Mouse (Mus musculus) neural tube, embryonic 15.5 days (tissue): ENCODE data around the gene Tmx2. TPM values are rescaled to one million over a fixed set of nuclear protein-coding genes. Genes with fewer than 3 reads are reported as not detected.
"Not testable (repeated sequence)": the region's sequence is repeated elsewhere in the genome, so short reads cannot be mapped to it uniquely, and the experiment has no call there.

ENCODE experiments used
- ATAC-seq: fragments of 200-750 bp; cut with Nextera tagmentation; 2 replicates; pipeline ENCODE4 v1.8.0; 2017; ENCODE audit warnings: mild to moderate bottlenecking, moderate TSS enrichment, moderate library complexity; ENCODE audit not compliant: low FRiP score
- H3K27ac ChIP-seq: fragments of 300-500 bp; sonication (generic); replicated peaks from 2 replicates; pipeline ENCODE4 v1.5.1; 2015; ENCODE audit warnings: mild to moderate bottlenecking, inconsistent platforms
- H3K27me3 ChIP-seq: fragments of 300-500 bp; sonication (generic); replicated peaks from 2 replicates; pipeline ENCODE4 v1.6.1; 2015; ENCODE audit warnings: inconsistent platforms
- H3K36me3 ChIP-seq: fragments of 300-500 bp; sonication (generic); 2 replicates; pipeline ENCODE4 v1.6.1; 2015; ENCODE audit warnings: inconsistent platforms
- H3K4me1 ChIP-seq: fragments of 300-500 bp; sonication (generic); 2 replicates; pipeline ENCODE4 v1.6.1; 2015; ENCODE audit warnings: inconsistent platforms
- H3K4me2 ChIP-seq: fragments of 300-500 bp; sonication (generic); 2 replicates; pipeline ENCODE4 v1.6.1; 2015; ENCODE audit warnings: inconsistent platforms, mild to moderate bottlenecking, moderate library complexity
- H3K4me3 ChIP-seq: fragments of 300-500 bp; sonication (generic); replicated peaks from 2 replicates; pipeline ENCODE4 v1.5.1; 2015; ENCODE audit warnings: mild to moderate bottlenecking, inconsistent platforms
- H3K9ac ChIP-seq: fragments of 300-500 bp; sonication (generic); replicated peaks from 2 replicates; pipeline ENCODE4 v1.6.1; 2015; ENCODE audit warnings: mild to moderate bottlenecking, inconsistent platforms
- H3K9me3 ChIP-seq: fragments of 300-500 bp; sonication (generic); replicated peaks from 2 replicates; pipeline ENCODE4 v1.6.1; 2016; ENCODE audit warnings: inconsistent platforms
- WGBS: fragments of 180-500 bp; shearing (Covaris S2); methylation state at CpG from one replicate; pipeline ENCODE4 v1.1.7; 2015; ENCODE audit warnings: mixed read lengths; 5-methylcytosine and 5-hydroxymethylcytosine counted together
- polyA plus RNA-seq: library from polyadenylated mRNA; unstranded; fragments of >200 nt; fragmentation: Nextera tagmentation; extraction: Ambion mirVana; gene quantifications from 2 replicates; pipeline ENCODE4 v1.2.1, GENCODE M21; 2015

Gene Tmx2
- polyA plus RNA-seq: 298 and 334 TPM in 2 replicates

DNA sequence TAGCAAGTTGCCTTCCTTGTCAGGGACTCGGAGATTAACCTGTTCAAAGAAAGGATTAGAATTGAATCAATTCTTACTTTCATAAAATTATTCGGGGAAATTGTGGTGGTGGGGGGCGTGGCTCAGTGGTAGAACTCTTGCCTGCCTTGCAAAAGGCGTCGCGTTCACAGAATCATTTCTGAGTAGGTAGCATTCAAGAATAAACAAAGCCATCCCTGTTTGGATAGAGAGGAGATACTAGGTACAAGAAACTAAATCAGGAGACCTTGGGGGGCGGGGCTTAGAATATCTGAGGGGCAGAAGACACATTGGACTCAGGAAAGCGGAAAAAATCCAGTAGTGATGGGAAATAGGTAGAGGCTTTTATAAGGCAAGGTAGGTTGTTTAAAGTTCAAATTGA is at the start of gene Tmx2:
Gene Tmx2, minus strand, starts transcription at position 125 of the 400 bp plus-strand sequence.
- no peak for ATAC-seq
- 19% methylated on average over 8 of the region's 8 CpGs for WGBS

DNA sequence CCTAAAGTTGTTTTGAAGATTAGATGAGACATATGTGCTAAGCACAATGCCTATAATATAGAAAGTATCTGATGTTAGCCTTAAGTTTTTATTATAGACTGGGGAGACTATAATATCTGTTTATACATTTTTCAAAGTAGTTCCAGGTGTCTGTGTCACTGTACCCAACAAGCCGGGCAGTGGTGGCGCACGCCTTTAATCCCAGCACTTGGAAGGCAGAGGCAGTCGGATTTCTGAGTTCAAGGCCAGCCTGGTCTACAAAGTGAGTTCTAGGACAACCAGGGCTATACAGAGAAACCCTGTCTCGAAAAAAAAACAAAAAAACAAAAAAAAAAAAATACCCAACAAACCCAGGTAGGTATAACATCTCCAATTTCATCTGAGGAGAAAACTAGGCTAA is 49.3 kb upstream of the Tmx2 start:
- Histone ChIP-seq H3K4me1 (peaks cover 26% of the 10 kb centered on the region), H3K36me3 (peaks cover 15% of the 10 kb centered on the region)
- H3K4me2 ChIP-seq, H3K4me3 ChIP-seq, H3K27me3 ChIP-seq, H3K9ac ChIP-seq, ATAC-seq, H3K9me3 ChIP-seq, H3K27ac ChIP-seq: not testable (repeated sequence)
- WGBS: 87% methylated on average over 5 of the region's 5 CpGs

More for the DNA sequence above, at the start of gene Tmx2:
- no peaks in the 10 kb centered on the region for H3K27me3 ChIP-seq
- H3K4me1 ChIP-seq: peaks cover 31% of the 10 kb centered on the region
- H3K9ac ChIP-seq: peak within 1 kb of the TSS; percentile 71
- peak within 1 kb of the TSS; percentile 76 for H3K4me2 ChIP-seq
- peaks cover 28% of the 10 kb centered on the region for H3K36me3 ChIP-seq
- peak within 1 kb of the TSS; percentile 87 for H3K27ac ChIP-seq
- peak within 1 kb of the TSS; percentile 77 for H3K4me3 ChIP-seq
- H3K9me3 ChIP-seq: no peaks in the 10 kb centered on the region

DNA sequence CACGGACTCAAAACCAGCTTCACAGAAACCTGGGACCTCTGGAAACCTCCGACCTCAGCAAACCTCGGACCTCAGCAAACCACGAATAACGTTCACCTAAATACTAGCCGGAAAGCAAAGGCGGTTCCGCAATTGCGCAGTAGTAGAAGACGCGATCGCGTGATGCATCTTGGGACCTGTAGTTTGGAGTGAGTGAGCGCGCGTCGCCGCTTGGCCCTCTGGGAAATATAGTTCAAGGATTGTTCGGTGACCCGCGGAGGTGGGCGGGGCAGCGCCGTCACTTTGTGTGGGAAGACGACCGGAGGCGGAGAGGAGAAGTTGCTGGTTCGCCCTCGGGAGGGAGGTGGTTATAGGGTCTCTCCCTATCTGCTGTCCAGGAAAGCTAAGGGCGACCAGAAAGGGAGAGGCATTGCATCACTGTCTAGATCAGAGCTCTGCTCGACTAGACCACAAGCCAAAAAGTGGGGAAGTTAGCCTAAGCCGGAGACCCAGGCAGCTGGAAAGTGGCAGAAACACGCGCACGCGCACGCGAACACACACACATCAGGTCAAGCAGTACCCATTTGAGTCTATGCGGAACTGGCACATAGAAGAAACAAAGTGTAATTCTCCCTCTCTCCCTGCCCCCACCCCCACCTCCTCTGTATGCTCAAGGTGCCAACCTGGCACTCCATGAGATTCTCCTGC is 48.4 kb upstream of the Tmx2 start, which contains the start of gene Clp1:
Gene Clp1, minus strand, starts transcription at position 179 of the 687 bp plus-strand sequence.
- H3K9me3 ChIP-seq: no peaks in the 10 kb centered on the region
- H3K4me1 ChIP-seq: peaks cover 24% of the 10 kb centered on the region
- peaks cover 17% of the 10 kb centered on the region for H3K36me3 ChIP-seq
- peak within 1 kb of the TSS; percentile 82 for H3K4me2 ChIP-seq
- H3K27ac ChIP-seq: peak within 1 kb of the TSS; percentile 88
- peak; percentile 95 for ATAC-seq
- peak within 1 kb of the TSS; percentile 61 for H3K9ac ChIP-seq
- H3K27me3 ChIP-seq: no peaks in the 10 kb centered on the region
- H3K4me3 ChIP-seq: peak within 1 kb of the TSS; percentile 61
- WGBS: under 1% methylated on average over 39 of the region's 39 CpGs

DNA sequence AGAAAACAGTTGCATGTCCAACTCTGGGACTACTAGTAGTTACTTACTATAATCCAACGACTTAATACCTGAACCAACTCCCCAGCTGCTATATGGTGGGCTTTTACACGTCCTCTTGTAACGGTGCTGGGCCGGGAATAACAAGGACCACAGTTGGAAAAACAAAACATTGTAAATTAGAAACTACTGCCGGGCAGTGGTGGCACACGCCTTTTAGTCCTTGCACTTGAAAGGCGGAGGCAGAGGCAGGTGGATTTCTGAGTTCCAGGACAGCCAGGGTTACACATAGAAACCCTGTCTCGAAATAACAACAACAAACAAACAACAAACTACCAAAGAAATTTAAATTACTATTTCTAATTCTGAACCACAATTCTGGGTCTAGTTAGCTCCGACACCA is 47.8 kb upstream of the Tmx2 start:
- Histone ChIP-seq H3K4me2 (peak overlapping the region; percentile 82), H3K9me3 (no peaks in the 10 kb centered on the region), H3K27me3 (no peaks in the 10 kb centered on the region), H3K36me3 (peaks cover 18% of the 10 kb centered on the region), H3K9ac (peak overlapping the region; percentile 61), H3K4me3 (peak overlapping the region; percentile 61), H3K4me1 (peaks cover 24% of the 10 kb centered on the region), H3K27ac (peak overlapping the region; percentile 64; the same call in 1 of the 2 replicates)
- ATAC-seq: peak; percentile 0; the same call in 1 of the 2 replicates
- 4% methylated on average over 9 of the region's 9 CpGs for WGBS

DNA sequence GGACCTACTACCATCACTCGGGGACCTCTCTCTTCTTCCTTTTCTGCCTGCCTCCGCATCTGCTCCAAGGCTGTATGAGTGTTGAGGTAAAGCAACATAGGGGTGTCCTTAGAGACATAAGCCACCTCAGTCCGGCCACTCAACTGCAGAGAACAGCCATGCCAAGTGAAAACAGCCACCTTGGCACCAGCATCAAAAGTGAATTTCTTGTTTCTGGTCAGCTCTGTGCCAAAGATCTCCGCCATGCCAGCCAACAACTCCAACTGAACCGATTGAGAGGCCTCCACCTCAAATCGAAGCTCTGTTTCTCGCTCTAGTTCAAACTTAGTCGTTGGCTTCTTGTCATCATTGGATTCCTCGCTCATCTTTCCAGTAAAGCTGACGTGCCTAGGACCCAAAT is 46.8 kb upstream of the Tmx2 start:
- 97% methylated on average over 10 of the region's 10 CpGs for WGBS
- ATAC-seq: no peak
- H3K4me2 ChIP-seq: peak overlapping the region; percentile 82
- H3K36me3 ChIP-seq: peaks cover 22% of the 10 kb centered on the region
- peak overlapping the region; percentile 61; the same call in 1 of the 2 replicates for H3K4me3 ChIP-seq
- peaks cover 29% of the 10 kb centered on the region for H3K4me1 ChIP-seq
- no peak overlapping the region for H3K27ac ChIP-seq
- H3K9me3 ChIP-seq: no peaks in the 10 kb centered on the region
- H3K27me3 ChIP-seq: no peaks in the 10 kb centered on the region
- no peak overlapping the region for H3K9ac ChIP-seq

DNA sequence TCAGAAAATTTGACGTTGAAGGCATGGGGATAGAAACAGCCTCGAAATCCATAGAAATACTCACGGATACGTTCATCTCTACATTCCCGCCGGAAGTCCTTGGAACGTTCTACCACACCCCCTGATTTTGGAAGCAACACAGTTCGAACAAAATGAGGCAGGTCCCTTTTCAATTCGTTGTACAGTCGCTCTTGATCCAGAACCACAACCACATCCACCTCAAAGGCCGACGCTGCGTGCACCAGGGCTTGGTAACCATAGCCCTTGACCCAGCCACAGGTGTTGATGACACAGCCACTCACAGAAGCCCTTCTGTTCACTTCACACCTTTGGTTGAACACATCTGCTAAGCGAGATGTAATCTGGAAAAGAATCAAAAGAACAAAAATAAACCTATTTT is 44.9 kb upstream of the Tmx2 start:
- H3K4me1 ChIP-seq: peaks cover 29% of the 10 kb centered on the region
- H3K9ac ChIP-seq: no peak overlapping the region
- H3K27me3 ChIP-seq: no peaks in the 10 kb centered on the region
- no peak overlapping the region for H3K27ac ChIP-seq
- 96% methylated on average over 14 of the region's 14 CpGs for WGBS
- no peak overlapping the region for H3K4me2 ChIP-seq
- H3K36me3 ChIP-seq: peaks cover 22% of the 10 kb centered on the region
- H3K4me3 ChIP-seq: no peak overlapping the region
- no peaks in the 10 kb centered on the region for H3K9me3 ChIP-seq
- ATAC-seq: no peak

DNA sequence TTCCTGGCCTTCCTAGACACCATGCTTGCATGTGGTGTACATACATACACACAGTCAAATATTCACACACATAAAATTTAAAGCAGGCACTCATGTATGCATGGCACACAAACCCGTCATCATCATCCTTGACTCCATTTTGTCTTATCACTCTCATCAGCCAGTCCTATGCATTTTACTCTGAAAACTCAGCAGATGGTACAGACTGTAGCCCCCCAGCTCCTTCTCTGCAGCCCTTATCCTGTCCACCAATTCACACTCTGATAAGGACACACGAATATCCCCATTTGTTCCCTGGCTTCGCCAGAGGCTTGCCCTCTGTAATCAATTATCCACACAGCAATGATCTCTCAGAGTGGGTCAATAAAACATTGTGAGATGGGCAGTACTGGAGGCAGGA is 42.2 kb upstream of the Tmx2 start:
- 65% methylated on average over 3 of the region's 3 CpGs for WGBS
- Histone ChIP-seq H3K27ac (no peak overlapping the region), H3K4me2 (no peak overlapping the region), H3K4me1 (peaks cover 29% of the 10 kb centered on the region), H3K36me3 (peaks cover 22% of the 10 kb centered on the region), H3K27me3 (no peaks in the 10 kb centered on the region), H3K9ac (no peak overlapping the region), H3K4me3 (no peak overlapping the region), H3K9me3 (no peaks in the 10 kb centered on the region)
- no peak for ATAC-seq

DNA sequence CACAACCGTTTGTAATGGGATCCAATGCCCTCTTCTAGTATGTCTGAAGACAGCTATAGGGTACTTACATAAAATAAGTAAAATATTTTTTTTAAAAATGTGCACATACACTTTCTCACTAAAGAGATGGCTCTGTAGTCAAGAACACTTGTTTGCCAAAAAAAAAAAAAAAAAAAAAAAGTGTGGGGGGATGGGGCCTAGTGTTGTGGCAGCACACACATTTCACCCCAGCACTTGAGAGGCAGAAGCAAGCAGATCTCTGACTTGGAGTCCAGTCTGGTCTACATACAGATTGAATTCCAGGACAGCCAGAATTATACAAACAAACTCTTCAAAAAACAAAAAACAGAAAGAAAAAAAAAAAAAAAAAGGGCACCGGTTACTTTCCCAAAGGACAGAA is 41.8 kb upstream of the Tmx2 start:
- no peak for ATAC-seq
- no peak overlapping the region for H3K9ac ChIP-seq
- WGBS: 93% methylated on average over 2 of the region's 2 CpGs

DNA sequence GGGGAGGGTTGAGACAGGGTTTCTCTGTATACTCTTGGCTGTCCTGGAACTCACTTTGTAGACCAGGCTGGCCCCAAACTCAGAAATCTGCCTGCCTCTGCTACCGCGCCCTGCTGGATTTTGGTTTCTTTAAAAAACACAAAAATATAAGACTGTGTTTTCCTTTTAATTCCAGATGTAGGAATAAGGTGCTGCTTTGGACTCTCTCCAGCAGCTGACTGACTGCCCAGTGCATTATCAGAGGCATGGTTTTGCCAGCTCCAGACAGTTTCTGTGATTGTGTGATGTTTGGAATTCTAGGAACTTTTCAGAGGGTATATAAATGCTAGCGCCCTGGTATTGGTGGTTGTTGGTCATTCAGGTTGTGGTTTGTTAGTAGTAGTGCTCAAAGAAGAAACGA is 38.4 kb upstream of the Tmx2 start:
- H3K4me1 ChIP-seq: peaks cover 29% of the 10 kb centered on the region
- H3K36me3 ChIP-seq: peaks cover 4% of the 10 kb centered on the region; the same call in 1 of the 2 replicates
- H3K4me3 ChIP-seq: no peak overlapping the region
- ATAC-seq: no peak
- no peak overlapping the region for H3K9ac ChIP-seq
- H3K27me3 ChIP-seq: no peaks in the 10 kb centered on the region
- no peak overlapping the region for H3K27ac ChIP-seq
- WGBS: 94% methylated on average over 4 of the region's 4 CpGs
- no peak overlapping the region for H3K4me2 ChIP-seq
- no peaks in the 10 kb centered on the region for H3K9me3 ChIP-seq

More for the DNA sequence above, 41.8 kb upstream of the Tmx2 start:
- H3K27ac ChIP-seq: no peak overlapping the region
- peaks cover 25% of the 10 kb centered on the region for H3K4me1 ChIP-seq
- H3K4me2 ChIP-seq: no peak overlapping the region
- peaks cover 21% of the 10 kb centered on the region for H3K36me3 ChIP-seq
- H3K27me3 ChIP-seq: no peaks in the 10 kb centered on the region
- no peak overlapping the region for H3K4me3 ChIP-seq
- H3K9me3 ChIP-seq: no peaks in the 10 kb centered on the region

DNA sequence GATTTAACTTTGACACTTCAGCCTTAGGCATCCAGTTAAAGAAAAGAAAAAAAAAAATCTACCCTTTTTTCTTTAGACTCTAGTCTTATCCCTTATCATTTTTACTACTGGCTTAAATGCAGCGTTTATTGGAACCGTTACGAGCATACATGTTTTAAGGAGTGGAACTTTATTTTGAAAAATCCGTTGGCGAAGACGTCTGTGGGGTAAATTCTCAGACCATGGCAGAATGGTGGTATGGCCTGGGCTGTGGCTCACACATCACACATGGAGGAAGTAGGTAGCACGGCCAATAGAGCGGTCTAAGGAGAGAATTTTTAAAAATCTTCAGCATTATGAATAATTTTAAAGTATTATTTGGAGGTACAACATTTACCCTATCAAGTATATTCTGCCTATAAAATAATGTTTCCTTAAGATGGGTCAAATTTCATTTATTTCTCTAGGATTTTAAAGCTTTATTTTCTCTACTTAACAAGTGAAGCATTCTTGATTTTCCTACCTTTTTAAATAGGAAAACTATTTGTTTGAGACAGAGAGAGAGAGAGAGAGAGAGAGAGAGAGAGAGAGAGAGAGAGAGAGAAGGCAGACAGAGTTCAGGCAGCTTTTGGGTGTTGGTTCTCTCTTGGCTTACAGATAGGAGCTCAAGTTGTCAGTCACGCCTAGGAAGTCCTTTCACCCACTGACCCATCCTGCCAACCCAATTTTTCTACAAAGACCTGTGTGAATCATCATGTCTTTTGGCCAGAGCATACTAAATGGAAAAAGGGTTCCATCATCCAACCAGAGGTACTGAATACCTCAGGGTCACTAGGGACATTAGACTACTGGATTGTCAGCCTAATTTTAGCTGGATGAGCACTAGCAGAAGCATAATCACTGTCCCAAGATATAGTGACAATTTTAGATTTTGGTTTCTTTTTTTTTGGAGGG is 37.7 kb upstream of the Tmx2 start:
- H3K4me3 ChIP-seq: peak overlapping the region; percentile 95
- peaks cover 3% of the 10 kb centered on the region; the same call in 1 of the 2 replicates for H3K36me3 ChIP-seq
- H3K27me3 ChIP-seq: no peaks in the 10 kb centered on the region
- peaks cover 33% of the 10 kb centered on the region for H3K4me1 ChIP-seq
- ATAC-seq: no peak
- no peaks in the 10 kb centered on the region for H3K9me3 ChIP-seq
- WGBS: 38% methylated on average over 9 of the region's 9 CpGs
- peak overlapping the region; percentile 97 for H3K27ac ChIP-seq
- H3K4me2 ChIP-seq: peak overlapping the region; percentile 82
- H3K9ac ChIP-seq: peak overlapping the region; percentile 64

DNA sequence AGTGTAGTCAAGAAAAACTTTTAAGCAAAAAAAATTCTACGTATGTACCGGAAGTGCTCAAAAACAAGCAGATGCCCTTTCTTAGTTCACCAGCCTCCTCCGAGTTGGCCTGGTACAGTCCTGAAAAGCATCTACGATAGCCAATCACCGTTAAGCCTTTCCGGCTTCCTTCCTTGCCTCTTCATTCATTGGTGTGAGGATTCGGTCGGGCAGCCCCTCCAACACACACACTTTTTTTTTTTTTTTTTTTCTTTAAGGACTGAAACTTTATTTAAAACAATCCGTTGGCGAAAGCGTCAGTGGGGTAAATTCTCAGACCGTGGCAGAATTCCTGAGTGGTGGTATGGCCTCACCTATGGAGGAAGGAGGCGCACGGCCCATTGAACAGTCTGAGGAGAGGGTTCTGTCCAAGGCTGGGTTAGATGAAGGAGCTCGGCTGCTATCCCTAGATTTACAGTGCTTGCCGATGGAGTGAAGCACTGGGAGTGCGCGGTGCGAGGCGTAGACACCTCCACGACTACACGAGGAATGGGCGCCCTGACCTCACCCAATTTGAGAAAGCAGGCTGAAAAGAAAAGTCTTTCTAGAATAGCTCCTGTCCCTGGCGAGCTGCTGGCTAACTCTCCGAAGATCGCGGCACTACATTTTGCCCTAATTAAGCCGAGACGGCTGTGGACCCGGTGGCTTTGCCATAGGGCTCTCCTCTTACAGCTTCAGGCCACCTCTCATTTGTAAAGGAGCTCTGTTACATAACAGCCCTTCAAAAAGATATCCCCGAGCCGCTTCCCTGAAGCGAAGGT is 36.8 kb upstream of the Tmx2 start:
- H3K36me3 ChIP-seq: no peaks in the 10 kb centered on the region
- no peaks in the 10 kb centered on the region for H3K27me3 ChIP-seq
- H3K4me3 ChIP-seq: peak overlapping the region; percentile 95
- no peaks in the 10 kb centered on the region for H3K9me3 ChIP-seq
- H3K4me2 ChIP-seq: peak overlapping the region; percentile 82
- peak; percentile 97 for ATAC-seq
- peaks cover 27% of the 10 kb centered on the region for H3K4me1 ChIP-seq
- H3K27ac ChIP-seq: peak overlapping the region; percentile 97
- peak overlapping the region; percentile 64 for H3K9ac ChIP-seq
- under 1% methylated on average over 33 of the region's 33 CpGs for WGBS
